Mouse (Mus musculus): ENCODE measurements around the gene Timm10b. TPM values are rescaled to one million over a fixed set of nuclear protein-coding genes. Genes with fewer than 3 reads are reported as not detected.

The Timm10b gene
- total RNA-seq (2021), result 10 to 100 TPM; 67.8 to 76.8 TPM
- long read RNA-seq, experiment 1, transcript Timm10b-202 (4 exons, 671 nt), result minor isoform, 5 of 40 reads
- long read RNA-seq, experiment 1, transcript Timm10b-208 (2 exons, 1,083 nt), result minor isoform, 5 of 40 reads
- long read RNA-seq, experiment 1, transcript Timm10b-203 (3 exons, 3,273 nt), result major isoform, 16 of 40 reads
- long read RNA-seq, experiment 1, partial matches to known transcripts, result 0 of 40 reads
- long read RNA-seq, experiment 1, other reads (novel, unspliced or antisense), result 5 of 40 reads
- long read RNA-seq, experiment 2, transcript Timm10b-203 (3 exons, 3,273 nt), result major isoform, 8 of 21 reads
- long read RNA-seq, experiment 2, partial matches to known transcripts, result 0 of 21 reads
- long read RNA-seq, experiment 2, other reads (novel, unspliced or antisense), result 2 of 21 reads

DNA sequence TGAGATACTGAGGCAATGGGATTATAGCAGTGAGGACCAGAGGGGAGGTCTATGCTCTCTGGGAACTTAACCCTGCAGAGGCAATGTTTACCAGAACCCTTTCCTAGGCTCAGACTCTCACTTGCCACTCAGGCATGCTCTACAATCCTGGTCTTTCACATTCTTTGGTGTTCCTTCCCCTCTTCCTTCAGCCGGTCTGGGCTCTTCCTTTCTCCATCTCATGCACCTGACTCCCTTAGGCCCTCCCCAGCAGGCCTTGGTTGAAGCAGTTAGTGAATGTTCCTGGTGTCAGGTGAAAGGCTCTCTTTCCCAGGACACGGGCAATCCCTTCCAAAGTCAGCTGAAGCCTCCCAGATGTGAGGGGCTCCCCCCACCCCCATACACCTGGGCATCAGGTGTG, at the start of gene Timm10b:
TSS of gene Timm10b (plus strand) at position 301 of the 400 bp plus-strand sequence.
- DNase-seq (ENCODE audit: extremely low spot score in 1 of 2, low spot score in 2 of 2), result no peak
- intact Hi-C loops (cut with DNase I), result loop anchor here (5.0 to 10.0 kb wide), 4 partner anchors 98 to 235 kb away; partner anchors contain the start of genes Cnga4, Fam160a2, Ilk and Mrpl17
- TF ChIP-seq CTCF (IDR thresholded peaks at IDR 0.05), result no peak
- peak within 1 kb of the TSS; percentile 77 for H3K4me3 ChIP-seq
- H3K27ac ChIP-seq, result peak within 1 kb of the TSS; percentile 82

DNA sequence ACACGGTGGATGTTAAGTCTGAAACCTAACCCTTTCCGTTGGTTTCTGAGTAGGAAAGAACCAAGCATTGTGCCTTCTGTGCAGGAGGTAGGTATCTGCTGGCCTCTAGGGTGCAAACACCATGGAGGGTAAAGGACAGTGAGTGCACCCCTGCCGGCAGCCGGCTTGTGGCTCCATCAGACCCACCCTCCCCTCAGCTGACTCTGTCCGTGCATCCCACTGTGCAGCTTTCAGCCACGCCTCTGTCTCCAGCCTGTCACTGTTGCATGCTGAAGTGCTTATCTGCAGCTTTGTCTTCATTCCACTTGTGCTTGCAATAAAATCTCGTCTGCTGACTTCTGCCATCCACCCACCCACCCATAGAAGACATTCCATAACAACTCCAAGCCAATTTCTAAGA, 49.8 kb upstream of the Timm10b start:
- DNase-seq (ENCODE audit: extremely low spot score in 1 of 2, low spot score in 2 of 2), result no peak
- no peak for TF ChIP-seq CTCF (IDR thresholded peaks at IDR 0.05)
- H3K27ac ChIP-seq, result no peak overlapping the region
- intact Hi-C loops (cut with DNase I), result no loop called here
- no peak overlapping the region for H3K4me3 ChIP-seq

DNA sequence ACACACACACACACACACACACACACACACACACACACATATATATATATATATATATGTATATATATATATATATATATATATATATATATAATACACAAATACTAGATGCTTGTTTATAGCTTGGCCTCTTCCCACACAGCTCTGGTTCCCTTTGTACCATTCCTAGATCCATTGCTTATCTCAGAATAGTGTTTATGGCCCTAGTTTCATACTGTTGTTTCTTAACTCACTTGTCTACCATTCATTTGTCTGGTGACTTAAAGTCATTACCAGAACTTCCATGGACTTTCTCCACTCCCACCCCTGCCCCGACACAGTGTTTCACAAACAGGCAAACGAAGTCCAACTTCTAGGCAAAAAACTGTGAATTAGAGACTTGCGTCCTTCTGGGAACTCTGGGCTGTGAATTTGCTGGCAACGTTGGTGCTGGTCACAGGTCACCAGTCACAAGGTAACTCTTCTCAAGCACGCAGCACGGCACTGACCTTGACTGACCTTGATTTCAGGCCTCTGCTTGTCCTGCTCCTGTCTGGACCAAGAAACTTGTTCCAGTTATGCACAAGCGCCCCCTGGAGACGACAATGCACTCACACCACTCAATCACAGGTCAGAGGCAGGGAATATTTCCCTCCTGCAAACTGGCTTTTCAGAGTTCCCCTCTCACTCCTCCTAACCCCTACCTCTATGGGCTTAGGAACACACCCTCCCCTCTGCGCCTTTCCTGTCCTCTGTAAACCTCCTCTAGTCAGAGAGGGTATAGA, 36.8 kb upstream of the Timm10b start:
- H3K27ac ChIP-seq, result no peak overlapping the region
- peak; percentile 65 for DNase-seq (ENCODE audit: extremely low spot score in 1 of 2, low spot score in 2 of 2)
- TF ChIP-seq CTCF (IDR thresholded peaks at IDR 0.05), result peak; percentile 74
- H3K4me3 ChIP-seq, result no peak overlapping the region
- intact Hi-C loops (cut with DNase I), result loop anchor here (2.0 kb wide), 1 partner anchor 54 kb away; no protein-coding TSS in a partner anchor

DNA sequence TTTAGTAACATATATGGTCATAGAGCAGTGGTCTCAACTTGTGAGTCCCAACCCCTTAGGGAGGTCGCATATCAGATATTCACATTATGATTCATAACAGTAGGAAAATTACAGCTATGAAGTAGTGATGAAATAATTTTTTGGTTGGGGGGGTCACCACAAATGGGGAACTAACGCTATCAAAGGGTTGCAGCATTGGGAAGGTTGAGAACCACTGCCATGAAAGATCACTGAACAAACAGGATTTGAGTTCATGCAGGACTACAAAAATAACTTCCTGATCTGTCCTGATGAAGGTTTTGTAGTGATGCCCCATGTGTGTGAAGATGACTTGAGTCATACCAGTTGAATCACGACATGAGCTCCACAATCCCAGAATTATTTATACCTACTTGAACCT, 31.4 kb upstream of the Timm10b start:
- Histone ChIP-seq H3K27ac (no peak overlapping the region), H3K4me3 (no peak overlapping the region)
- intact Hi-C loops (cut with DNase I), result no loop called here
- no peak for DNase-seq (ENCODE audit: extremely low spot score in 1 of 2, low spot score in 2 of 2)
- TF ChIP-seq CTCF (IDR thresholded peaks at IDR 0.05), result no peak

DNA sequence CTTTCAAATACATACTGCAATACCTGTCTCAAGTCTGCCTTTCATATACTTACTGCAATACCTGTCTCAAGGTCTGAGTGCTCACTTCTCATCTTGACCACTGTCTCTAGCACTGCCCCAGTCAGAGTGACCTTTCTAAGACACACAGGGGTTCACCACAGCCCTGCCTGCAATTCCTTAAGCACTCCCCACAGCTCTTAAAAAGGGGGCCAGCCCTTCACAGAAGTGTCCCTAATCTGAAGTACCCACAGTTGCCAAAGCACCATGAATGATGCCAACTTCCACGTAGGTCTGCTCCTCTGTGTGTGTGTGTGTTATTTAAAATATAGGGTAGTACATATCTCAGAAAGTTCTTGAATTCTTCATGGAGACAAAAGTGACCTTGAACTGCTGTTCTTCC, 28.1 kb upstream of the Timm10b start:
- intact Hi-C loops (cut with DNase I), result no loop called here

DNA sequence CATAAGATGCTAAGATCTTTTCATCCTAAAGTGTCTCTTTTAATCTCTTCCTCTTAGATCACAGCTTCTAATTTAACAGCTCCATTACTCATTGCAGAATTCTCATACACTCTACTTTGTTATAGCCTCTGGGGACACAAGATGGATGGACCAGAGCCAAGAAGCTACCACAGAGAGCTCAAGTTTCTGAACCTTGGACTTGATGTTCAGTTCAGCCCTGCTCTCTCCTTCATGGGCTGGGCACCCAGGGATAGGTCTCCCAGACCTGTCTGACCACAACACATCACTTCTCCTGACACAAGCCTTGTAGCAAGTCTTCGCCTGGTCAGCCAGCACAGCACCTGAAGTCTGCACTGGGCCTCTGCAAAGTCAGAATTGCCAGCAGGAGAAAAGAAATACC, 25.5 kb upstream of the Timm10b start:
- DNase-seq (ENCODE audit: extremely low spot score in 1 of 2, low spot score in 2 of 2), result no peak
- intact Hi-C loops (cut with DNase I), result no loop called here
- no peak for TF ChIP-seq CTCF (IDR thresholded peaks at IDR 0.05)
- Histone ChIP-seq H3K4me3 (no peak overlapping the region), H3K27ac (no peak overlapping the region)

More for the DNA sequence above, 28.1 kb upstream of the Timm10b start:
- H3K27ac ChIP-seq, result no peak overlapping the region
- TF ChIP-seq CTCF (IDR thresholded peaks at IDR 0.05), result no peak
- no peak for DNase-seq (ENCODE audit: extremely low spot score in 1 of 2, low spot score in 2 of 2)
- H3K4me3 ChIP-seq, result no peak overlapping the region

- no peak overlapping the region for H3K27ac ChIP-seq
- intact Hi-C loops (cut with DNase I), result no loop called here
- no peak overlapping the region for H3K4me3 ChIP-seq
- no peak for DNase-seq (ENCODE audit: extremely low spot score in 1 of 2, low spot score in 2 of 2)
- TF ChIP-seq CTCF (IDR thresholded peaks at IDR 0.05), result no peak
Measured at GRCm38 (mm10) chr7:105615720-105616119, 24.1 kb upstream of the Timm10b start.

DNA sequence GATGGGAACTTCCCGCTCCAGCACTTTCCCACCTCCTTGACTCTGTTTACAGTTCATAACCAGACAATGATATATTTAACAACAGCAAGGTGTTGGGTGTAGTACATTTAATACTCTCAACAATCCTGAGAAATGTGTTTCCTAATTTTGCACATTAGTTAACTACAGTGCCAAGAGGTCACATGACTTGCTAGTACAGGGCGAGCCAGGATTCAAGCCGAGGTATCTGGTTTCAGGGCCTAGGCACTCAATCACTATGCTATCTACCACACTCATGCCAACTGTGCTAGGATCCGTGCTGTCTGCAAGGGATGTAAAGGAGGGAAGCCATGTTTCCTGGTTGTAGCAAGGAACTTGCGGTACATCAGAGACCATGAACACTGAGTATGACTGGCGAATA, 23.3 kb upstream of the Timm10b start:
- TF ChIP-seq CTCF (IDR thresholded peaks at IDR 0.05), result no peak
- DNase-seq (ENCODE audit: extremely low spot score in 1 of 2, low spot score in 2 of 2), result no peak
- Histone ChIP-seq H3K27ac (no peak overlapping the region), H3K4me3 (no peak overlapping the region)
- intact Hi-C loops (cut with DNase I), result no loop called here

- H3K27ac ChIP-seq, result no peak overlapping the region
- DNase-seq (ENCODE audit: extremely low spot score in 1 of 2, low spot score in 2 of 2), result no peak
- TF ChIP-seq CTCF (IDR thresholded peaks at IDR 0.05), result no peak
- intact Hi-C loops (cut with DNase I), result no loop called here
- no peak overlapping the region for H3K4me3 ChIP-seq
Measured at GRCm38 (mm10) chr7:105617810-105618209, 22.0 kb upstream of the Timm10b start.

GRCm38 (mm10) chr7:105619701-105620100, 20.2 kb upstream of the Timm10b start:
- DNase-seq (ENCODE audit: extremely low spot score in 1 of 2, low spot score in 2 of 2), result no peak
- H3K27ac ChIP-seq, result no peak overlapping the region; the same call in 1 of the 2 replicates
- TF ChIP-seq CTCF (IDR thresholded peaks at IDR 0.05), result no peak
- H3K4me3 ChIP-seq, result no peak overlapping the region
- intact Hi-C loops (cut with DNase I), result no loop called here

DNA sequence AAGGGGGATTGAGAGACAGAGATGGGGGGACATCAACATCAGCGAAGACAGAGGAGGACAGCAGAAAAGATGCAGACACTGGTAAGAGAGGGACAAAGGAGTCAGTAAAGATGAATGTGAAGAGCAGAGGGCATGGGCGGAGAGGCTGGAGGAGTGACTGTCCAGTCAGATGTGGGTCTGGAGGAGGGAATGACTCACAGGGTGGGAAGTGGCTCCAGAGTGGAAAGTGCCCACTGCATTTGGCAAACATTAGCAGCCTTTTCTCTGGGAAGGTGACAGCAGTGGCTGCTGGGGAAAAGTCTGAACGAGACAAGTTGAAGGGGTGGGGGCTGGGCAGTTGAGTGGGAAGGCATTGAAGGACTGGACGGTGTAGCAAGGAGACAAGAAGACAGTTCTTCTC, 18.8 kb upstream of the Timm10b start:
- no peak for TF ChIP-seq CTCF (IDR thresholded peaks at IDR 0.05)
- Histone ChIP-seq H3K4me3 (no peak overlapping the region), H3K27ac (peak overlapping the region; percentile 71)
- intact Hi-C loops (cut with DNase I), result no loop called here
- DNase-seq (ENCODE audit: extremely low spot score in 1 of 2, low spot score in 2 of 2), result peak in 1 of 2 experiments; percentile 31

DNA sequence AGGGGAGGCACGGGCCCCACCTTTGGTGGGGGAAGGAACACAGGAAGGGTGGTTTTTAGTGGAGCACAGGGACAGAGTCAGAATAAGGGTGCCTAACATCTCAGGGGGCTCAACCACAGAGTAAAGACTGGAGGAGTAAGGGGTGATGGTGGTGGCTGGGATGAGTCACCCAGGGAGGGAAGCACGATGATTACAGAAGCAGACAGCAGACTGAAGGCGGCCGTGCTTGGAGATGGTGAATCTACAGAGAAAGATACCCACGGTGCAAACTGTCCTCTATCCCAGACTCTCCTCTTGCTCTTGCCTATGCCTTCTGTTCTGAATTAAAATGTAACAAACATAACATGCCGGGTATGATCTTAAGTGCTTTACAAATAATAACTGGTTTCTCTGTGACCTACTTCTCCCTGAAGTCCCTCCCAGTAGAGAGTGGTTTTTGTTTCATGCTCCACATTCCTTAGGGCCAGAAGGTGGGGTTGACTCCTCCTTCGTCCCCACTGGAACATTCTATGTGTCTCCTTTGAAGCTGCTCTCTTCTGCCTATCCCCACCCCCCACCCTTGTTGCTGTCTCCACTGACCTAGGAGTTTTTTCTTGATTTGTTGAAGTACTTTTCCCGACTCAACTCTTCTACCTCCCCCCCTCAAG, 18.1 kb upstream of the Timm10b start:
- TF ChIP-seq CTCF (IDR thresholded peaks at IDR 0.05), result no peak
- no peak overlapping the region for H3K4me3 ChIP-seq
- peak in 1 of 2 experiments; percentile 47 for DNase-seq (ENCODE audit: extremely low spot score in 1 of 2, low spot score in 2 of 2)
- intact Hi-C loops (cut with DNase I), result no loop called here
- H3K27ac ChIP-seq, result peak overlapping the region; percentile 71

Measured in left cerebral cortex, adult 2 months (tissue).